Mouse (Mus musculus) fibroblast of lung, adult 2 months (primary cell): Measurements from ENCODE around the gene Tmem214.

Experiments used
- DNase-seq: peaks from one replicate; pipeline ENCODE4 v3.0.0-alpha.2; 2011; ENCODE audit warnings: low read depth

The Tmem214 gene

DNA sequence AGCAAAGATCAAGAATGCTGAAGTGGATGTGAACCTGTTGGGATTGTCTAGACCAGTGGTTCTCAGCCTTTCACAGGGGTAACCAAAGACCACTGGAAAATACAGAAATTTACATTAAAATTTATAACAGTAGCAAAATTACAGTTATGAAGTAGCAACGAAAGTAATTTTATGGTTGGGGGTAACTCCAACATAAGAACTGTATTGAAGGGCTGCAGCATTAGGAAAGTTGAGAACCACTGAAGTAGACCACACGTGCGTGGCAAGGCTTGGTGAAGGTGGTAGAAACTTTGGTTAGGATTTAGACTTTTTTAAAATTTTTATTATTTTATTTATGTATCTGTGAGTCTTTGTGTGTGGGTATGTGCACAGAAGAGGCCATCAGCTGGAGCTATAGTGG lies at the start of gene Tmem214:
Gene Tmem214, plus strand, starts transcription at position 301 of the 400 bp plus-strand sequence.
- DNase-seq, result no peak

DNA sequence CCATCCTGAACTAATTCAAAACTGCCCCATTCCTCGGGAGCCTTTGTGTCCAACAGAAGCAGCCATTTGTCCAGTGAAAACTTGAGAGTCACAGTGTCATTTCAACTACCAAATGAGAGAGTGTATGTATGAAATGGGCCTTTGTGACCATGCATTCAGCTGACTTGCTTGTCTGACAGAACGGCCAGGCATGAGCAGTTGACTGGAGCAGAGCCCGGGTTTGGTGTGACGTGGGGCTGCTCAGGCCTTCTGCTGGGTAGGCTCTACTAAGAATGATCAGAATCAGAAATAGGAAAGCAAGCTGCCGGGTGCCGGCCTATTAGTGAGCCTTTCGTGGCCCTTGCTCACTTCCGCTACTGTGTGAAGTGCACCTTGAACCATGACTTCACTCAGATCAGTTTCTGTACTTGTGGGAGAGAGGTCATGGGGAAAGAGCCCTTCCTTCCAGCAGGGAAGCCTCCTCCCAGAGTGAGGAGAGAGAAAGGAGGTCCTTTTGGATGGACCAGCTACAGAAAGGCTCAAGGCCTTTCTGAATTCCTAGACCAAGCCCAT lies 49.0 kb upstream of the Tmem214 start:
- DNase-seq, result no peak

DNA sequence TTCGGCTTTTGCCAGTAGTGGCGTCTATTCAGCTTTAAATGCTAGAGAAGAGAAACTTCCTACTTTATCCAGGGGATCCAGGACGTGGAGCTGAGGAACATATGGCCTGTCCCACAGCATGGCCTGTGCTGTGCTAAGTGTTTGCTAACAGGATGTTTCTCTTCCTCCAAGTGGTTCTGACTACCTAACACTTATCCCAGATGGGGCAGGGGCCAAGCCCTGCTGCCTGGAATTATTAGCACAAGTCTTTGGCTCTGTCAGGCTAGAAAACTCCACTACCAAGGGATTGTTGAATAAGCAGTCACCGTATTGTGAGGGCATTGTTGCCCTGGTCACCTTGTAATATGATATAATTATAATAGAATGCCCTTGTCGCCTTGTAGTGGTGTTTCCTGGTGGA lies 45.1 kb upstream of the Tmem214 start:
- DNase-seq, result no peak

DNA sequence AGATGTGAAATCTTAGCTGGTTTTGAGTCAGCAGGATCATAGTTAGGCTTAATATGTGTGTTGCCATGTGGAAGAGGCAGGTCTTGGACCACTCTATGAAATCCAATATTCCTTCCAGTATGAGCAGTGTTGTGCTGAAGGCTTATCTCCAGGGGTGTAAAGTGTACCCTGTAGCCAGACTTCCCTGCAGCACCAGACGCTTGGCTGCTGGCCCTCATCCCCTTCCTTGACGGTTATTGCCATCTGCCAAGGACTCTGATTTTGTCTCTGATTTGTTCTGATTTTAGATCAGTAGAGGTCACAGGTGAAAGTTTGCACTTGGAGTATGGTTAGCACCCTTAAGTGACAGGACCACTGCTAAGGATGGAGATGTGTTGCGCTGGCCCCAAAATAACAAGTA lies 44.7 kb upstream of the Tmem214 start:
- DNase-seq, result no peak

DNA sequence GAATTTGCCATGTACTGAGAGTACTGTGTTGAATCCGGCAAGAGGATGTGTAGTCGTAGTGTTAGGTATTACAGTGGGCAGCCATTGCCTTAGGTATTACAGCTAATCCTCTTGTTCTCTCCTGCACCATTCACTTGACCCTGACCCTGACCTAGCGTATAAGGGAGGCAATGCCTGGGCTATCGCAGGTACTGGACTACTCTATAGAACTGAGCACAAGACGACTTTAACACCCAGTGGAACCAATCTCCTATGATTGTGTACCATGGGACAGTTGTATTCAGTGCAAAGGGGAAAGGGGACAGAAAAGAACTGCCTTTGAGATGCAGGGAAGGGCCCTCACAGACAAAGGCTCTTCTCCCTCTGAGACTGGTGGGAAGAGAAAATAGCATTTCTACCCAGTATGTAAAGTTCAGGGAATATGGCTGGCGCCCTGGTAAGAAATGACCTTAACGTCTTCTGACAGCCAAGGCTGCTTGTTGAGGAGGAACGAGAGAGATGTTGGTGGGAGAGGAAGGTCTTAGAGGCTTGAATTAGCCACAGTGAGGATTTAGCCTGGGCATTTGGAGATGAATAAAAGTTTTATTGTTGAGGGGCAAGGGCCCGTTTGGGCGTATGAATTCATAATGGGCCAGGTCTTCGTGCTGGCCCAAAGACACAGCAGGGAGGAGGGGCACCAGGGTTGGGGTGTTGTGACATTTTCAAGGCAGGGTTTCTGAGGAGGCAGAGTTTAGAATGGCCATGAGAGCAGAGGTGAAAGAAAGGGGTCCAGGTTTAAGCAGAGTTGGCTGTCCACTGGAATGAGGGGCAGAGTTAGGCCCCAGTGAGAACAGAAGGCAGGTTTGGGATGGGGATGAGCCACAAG lies 43.5 kb upstream of the Tmem214 start:
- DNase-seq, result no peak

DNA sequence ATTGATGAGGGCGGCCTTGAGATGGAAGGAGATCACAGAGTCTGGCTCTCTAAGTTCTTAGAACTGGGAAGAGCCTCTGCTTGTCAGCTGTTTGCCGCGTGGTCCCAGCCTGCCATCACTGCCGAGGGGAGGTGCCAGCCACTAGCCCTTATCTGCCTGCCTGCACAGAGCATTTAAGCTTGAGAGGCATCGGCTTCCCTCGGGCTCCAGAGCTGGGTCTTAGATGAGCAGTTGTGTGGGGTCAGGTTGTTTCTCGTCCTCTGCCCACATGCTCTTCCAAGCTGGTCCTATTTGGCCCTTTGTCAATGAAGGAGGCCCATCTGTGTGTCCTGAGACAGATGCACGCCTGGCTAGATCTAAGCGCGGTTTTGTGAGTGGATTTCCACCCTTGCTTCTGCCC lies 42.6 kb upstream of the Tmem214 start:
- DNase-seq, result no peak

DNA sequence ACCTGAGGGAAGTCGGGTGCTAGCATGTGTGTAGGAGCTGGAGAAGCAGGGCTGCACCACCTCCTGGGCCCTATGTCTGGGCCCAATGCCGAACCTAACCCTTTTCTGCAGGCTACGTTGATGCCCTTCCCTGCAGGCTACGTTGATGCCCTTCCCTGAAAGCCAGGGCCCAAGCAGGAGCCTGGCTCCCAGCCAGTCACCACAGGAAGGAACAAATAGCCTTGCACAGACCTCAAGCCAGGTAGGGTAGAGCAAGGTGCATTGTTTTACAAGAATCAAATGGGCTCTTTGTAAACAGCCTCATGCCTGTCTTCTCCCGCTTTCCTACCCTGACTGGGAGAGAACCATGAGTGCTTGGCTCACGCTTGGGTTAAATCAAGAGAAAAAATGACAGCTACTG lies 42.0 kb upstream of the Tmem214 start:
- DNase-seq, result no peak

DNA sequence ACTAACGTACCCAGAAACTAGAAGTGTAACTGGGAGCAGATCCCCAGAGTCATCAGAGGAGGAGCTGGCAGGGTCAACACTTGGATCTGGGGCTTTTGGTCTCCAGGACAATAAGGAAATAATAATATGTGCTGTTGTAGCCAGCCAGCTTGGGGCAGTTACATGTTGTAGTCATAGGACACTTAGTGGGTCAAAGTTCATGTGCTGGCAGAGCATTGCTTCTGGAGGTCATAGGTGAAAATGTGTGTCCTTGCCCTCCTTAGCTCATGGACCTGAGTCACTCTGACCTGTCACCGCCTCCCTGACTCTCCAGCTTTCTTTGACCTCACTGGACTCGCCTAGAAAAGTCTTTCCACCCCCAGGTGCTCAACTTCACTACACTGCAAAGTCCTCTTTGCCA lies 34.4 kb upstream of the Tmem214 start:
- DNase-seq, result no peak

DNA sequence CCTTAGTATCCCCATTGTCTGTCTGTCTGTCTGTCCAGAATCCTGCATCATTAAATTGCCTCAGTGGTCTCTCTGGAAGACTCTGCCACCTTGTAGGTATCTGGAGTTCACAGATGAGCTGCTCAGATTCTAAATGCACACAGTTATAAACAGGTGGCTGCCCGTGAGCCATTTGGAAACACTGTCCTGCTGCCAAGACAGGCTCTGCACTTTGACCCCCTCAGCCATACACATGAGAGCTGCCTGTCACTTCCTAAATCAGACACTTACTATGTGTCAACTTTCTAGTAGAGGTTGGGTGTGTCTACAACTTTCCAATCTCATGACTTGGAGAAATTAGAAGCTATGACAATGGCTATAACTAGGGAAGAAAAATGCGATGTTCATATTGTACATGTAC lies 28.1 kb upstream of the Tmem214 start:
- DNase-seq, result no peak

DNA sequence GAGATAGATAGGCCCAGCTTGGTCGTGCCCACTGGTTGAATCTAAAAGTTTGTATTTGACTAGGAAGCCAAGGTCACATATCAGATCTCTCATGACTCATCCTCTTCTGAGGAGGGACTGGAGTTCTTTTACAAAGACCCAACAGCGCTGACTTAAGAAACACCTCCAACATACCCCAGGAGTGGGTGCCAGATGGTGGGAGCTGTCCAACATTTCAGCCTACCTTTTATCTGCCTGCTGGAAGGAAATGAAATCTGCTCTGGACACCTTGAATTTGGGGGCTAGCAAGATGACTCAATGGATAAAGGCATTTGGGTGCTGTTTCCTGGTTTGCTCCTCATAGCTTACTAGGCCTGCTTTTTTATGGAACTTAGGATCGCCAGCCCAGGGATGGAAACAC lies 25.9 kb upstream of the Tmem214 start:
- DNase-seq, result no peak

DNA sequence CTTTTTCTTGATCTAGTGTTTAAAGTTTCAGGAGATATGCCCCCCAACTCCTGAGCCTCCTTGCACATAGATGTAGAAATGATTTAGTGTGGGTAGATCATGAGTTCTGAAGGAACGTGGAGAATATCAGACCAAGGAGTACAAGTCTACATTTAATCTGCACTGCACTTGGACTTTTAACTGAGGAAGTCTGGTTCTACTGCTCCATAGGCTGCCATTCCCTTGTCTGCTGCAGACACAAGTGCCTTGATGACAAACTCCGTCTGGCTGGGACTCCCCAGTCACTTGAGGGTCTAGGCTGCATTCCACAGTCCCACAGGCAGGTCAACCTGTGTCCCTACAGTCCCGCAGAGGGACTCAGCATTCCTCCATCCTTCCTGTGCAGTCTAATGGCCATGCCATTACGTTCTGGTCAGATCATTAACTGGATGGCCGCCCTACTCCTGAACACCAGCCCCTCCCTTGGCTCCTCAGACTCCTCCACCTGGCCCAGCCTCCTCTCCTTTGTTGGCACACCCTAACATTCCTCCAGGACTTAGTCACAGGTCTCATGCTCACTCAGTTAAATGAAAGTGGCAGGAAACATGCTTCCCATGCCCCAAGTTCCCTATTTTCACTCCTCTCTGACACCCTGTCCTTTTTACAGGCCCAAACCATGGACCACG lies 17.8 kb upstream of the Tmem214 start:
- DNase-seq, result peak; percentile 59

DNA sequence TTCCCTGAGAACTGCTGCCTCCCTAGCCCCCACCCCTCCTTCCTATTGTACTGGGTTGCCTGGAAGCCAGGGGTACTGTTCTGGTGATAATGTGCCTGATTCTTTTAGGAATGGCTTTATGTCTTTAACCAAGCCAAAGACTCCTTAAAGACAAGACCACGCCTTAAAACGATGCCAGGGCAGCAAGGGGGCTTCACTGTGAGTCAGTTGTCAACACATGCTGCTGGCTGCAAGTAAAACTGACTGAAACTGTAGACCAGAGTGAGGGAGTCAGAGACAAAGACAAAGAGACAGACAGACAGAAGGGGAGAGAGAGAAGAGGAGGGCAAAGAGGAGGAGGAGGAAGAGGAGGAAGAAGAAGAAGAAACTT lies 17.3 kb upstream of the Tmem214 start:
- no peak for DNase-seq

DNA sequence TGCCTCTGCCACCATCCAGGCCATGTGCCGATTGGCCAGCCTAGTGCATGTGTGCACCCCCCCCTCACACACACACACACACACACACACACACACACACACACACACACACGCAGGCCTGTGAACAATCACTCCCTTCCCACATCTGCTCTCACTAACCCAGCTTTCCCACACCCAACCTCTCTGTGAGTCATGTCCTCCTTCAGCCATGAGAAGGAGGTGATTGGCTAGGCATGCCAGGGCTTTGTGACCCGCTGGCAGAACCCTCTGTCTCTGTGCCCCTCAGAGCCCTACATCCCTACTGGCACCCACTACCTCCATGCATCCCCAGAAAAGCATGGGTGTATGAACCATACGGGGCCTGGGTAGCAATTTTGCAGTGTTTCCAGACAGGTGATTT lies 14.3 kb upstream of the Tmem214 start:
- peak; percentile 60 for DNase-seq

DNA sequence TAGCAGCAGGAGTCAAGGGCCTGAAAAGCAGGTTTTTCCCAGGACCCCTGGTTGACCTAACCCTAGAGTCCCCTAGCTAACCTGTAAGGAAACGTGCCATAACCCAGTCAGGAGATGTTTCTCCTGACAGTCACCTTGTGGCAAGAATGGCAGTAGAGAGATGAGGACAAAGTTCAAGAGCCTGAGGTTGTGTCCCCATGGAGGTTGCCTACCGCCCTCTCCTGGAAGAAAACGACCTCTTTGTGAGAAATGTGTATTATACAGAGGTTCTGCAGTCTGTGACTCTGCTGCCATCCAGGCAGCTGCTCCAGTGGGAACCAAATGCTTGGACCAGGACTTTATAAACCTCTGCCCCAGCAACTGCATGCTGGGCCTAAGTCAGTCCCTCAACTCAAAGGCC lies 12.1 kb upstream of the Tmem214 start:
- DNase-seq, result no peak

DNA sequence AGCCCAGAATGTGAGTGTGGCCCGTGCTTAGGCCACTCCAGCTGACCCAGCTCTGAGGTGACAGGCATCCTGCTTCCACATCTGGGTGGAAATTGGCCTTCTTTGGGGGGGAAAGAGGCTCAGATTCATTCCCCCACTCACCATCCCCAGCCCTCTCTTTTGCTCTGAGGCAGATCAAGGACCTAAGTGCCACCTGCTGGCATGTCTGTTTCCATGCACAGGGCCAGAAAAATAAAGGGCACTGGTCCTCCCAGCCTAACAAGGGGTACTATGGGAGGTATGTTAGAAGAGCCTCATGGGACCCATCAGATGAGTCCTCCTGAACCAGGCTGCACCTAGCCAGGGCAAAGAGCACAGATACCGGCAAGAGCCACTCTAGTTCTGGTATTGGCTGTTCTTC lies 11.7 kb upstream of the Tmem214 start:
- DNase-seq, result no peak

DNA sequence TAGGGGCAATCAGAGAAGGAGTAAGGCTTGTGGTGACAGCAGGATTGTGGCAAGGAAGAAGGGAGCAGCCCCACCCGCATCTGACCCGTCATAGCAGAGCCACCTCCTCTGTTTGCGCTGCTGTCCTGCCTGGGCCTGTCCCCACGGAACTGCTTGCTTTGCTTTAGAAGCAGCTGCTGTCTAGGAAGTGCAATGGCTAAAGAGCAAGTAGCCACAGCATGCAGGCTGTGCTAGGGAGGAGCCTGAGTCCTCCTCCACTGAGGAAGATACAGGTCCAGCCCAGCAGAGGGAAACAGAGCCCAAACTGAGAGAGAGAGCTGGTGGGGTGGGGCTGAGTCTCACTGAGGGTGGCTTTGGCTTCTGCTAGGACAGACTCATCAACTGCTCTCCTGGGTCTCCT lies 4.0 kb upstream of the Tmem214 start:
- no peak for DNase-seq

DNA sequence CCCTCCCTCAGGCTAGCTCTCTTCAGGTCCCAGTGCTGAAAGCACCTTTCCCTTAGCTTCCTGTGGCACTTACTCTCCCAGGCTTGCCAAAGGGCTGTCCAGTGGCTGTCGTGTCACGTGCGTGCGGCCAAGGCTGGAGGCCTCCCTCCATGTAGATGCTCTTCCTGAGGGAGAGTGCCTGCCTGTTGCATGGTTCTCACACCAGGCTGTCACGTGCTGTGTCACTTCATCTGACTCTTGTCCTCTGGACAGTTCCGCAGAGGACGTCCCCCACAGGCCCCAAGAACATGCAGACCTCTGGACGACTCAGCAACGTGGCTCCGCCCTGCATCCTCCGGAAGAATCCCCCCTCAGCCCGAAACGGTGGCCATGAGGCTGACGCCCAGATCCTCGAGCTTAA lies 3.5 kb upstream of the Tmem214 start:
- DNase-seq, result no peak

DNA sequence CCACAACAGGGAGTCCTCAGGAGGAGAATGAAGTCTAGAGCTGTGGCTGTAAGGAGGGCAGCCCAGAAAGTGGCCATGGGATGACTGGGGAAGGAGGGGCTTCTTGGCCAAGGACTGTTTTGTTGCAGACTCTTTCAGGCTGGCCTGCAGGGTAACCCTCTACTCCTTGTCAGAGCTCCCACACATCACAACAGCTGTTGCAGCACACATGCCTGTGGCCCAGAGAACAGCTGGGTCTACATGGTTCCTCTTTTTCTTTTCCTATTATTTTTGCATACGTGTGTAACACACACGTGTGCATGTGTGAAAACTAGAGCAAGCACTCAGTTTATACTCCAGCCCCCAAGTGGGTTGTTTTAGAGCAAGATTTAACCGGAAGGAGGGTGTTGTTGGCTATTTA lies 941 bp upstream of the Tmem214 start:
- DNase-seq, result no peak

DNA sequence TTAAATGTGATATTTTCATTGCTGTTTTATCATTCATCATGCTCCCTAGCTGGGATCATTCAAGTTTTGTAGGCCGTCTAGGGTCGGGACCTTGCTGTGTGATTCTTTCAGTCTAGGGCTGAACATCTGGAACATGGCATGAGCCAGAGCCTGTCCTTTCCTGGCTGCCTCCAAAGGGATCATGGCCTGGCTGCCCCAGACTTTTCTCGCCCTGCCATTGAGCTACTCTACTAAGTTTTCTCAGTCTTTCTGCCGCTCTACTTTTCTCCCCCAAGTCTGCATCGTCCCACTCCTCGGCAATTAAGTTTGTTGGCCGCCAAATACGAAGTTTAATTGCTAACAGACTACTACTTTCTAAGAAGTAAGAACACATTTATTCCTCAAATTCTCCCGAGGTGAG lies 1.2 kb downstream of the Tmem214 start:
- DNase-seq, result no peak

DNA sequence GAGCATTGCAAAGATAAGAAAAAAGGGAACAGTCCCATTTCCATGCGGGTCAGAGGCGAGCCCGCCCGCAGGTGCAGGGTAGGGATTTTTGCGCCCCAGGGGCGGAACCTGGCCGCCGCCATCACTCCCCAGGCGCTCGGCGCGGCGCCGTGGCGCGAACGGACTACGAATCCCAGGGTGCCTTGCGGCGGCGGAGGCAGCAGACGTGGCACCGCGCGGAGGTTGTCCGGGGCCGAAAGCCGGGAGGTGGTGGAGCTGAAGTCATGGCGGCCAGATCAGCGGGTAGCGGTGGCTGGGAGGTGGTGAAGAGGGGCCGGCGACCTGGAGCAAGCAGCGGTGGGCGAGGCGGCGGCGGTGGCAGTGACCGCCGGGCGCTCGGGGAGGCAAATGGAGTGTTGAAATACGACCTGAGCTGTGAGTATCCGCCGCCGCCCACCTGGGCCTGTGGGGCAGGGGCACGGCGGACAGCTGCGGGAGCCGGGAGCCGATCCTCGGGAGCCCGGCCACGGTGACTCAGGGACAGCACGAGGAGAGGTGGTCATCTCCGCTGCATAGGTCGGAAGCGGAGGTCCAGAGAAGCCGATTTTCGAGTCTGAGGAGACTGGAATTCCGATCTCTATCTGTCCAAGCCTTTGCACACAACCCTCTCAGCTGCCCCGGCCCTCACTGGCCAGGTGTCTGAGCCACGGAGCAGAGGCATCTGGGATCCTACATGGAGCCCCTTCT lies 1.8 kb downstream of the Tmem214 start:
- DNase-seq, result no peak

DNA sequence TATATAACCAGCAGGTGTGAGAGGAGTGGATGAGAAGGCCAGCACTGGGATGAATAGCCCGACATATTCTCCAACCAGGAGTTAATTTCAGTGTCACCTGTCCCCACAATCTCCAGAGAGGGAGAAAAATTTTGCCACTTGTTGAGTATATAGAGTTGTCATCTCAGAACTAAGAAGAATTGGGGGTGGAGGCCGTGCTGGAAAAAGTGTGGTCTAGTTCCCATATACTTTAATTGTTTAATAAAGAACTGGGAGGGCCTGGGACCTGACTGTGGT lies 2.3 kb downstream of the Tmem214 start:
- DNase-seq, result no peak

DNA sequence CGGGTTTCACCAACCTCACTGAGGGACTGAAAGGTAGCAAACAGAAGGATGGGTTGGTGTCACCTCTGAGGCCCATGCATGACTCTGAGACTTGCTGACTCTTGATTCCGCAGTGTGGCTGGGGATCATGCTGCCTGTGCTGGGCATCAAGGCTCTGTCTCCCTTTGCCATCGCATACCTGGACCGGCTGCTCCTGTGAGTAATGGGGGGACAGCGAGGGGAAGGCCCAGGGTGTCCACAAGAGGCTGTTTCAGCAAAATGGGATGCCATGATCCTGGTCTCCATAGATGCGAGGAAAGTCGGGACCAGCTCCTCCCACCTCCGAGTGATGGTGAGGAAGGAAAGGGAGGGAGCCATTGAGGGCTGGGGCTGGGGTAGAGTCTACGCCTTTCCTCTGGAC lies 4.8 kb downstream of the Tmem214 start:
- no peak for DNase-seq

DNA sequence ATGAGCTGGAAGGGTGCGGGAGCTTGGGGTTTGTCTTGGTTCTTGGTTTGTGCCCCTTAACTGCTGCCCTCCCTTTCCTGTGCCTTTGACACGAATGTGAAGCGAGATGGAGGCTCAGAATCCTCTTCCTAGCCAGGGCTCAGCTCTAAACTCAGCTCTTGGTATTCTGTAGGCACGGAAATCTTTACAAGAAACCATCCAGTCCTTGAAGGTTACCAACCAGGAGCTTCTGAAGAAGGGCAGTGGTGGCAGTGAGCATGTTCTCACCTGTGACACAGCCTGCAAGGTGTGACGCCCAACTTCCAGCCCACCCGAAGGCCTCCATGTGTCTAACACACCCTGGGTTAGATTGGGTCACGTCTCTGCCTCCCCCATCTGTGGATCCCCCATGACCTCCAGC lies 6.6 kb downstream of the Tmem214 start:
- DNase-seq, result no peak
